Mouse (Mus musculus) CH12.LX (cell line): ENCODE data around the gene Nck2.

ENCODE experiments used
- POLR2A ChIP-seq: IDR thresholded peaks from 2 replicates; pipeline ENCODE4 v1.6.1; 2011; ENCODE audit warnings: low read depth, mild to moderate bottlenecking, improper control_type of control experiment, low read length
- TBP ChIP-seq: conservative IDR thresholded peaks from 2 replicates; pipeline ENCODE4 v1.6.1; 2011; ENCODE audit warnings: low read depth, low read length, improper control_type of control experiment

DNA sequence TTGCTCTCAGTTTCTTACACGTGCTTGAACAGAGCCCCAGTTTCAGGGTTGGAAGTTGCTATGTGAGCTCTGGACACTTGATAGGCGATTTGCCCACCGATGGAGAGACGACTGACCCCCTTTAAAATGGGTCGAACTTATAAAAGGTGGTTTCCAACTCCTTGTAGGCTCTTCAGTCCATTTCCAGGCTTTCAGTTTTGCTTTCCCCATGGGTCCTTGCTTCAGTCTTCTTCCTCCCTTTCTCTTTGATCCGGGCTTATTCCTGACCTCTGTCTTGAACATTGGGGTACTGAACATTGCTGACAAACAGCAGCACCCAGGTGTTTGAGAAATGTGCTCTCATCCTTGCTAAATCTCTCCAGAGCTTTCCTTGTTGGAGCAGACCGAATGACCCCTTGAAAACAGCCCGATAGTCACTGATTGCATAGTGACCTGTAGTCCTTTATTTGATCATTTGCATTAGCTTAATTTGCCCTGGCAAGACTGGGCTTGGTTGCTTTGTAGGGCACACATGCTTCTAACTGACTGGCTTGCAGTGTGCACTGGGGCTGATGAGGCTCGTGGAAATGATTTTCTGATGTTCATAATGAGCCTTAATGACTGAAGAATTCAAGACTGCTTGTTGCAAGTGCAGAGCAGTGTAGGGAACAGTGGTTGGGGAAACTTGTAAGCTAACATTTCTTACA, 3.4 kb downstream of the Nck2 start:
- no peak for TF ChIP-seq POLR2A
- TF ChIP-seq TBP, result no peak
